Comparison of ENCODE assay signal across 12 mouse cellular contexts in genomic region chr3:107546956-107547355, GRCm38 (mm10). TPM values are rescaled to one million over a fixed set of nuclear protein-coding genes. Genes with fewer than 3 reads are reported as not detected.
DNase-seq lines count a peak whose midpoint lies in the region; ATAC-seq and TF ChIP-seq lines count a peak whose summit lies in the region.
"Had no signal": no experiment of that assay in that cellular context is flagged by ENCODE, and none has a peak within 500 bp of the region (broad histone marks: within the 10 kb centered on the region; RNA-seq: fewer than 3 reads in every experiment).

No protein-coding gene starts in this region.

- ATAC-seq in neural tube, embryonic 13.5 days (ENCODE audit: low read depth): peak; percentile 44
- peak; percentile 76 for ATAC-seq in hindbrain, embryonic 14.5 days (ENCODE audit: low FRiP score)
- ATAC-seq in megakaryocyte-erythroid progenitor cell, adult 5-6 weeks (replicated peaks; ENCODE audit: low FRiP score, low TSS enrichment, poor library complexity, severe bottlenecking): no peak

- 60% methylated on average over 2 of the region's 2 CpGs for WGBS in neural tube, embryonic 13.5 days
- WGBS in hindbrain, embryonic 14.5 days: 45% methylated on average over 2 of the region's 2 CpGs

- no peak overlapping the region for H3K4me2 ChIP-seq in neural tube, embryonic 13.5 days
- no peak overlapping the region for H3K4me2 ChIP-seq in hindbrain, embryonic 14.5 days (replicated peaks)
- H3K4me2 ChIP-seq in myocyte (ENCODE audit: low read depth): no peak overlapping the region

- peak overlapping the region; percentile 71; the same call in 1 of the 2 replicates for H3K27ac ChIP-seq in neural tube, embryonic 13.5 days (replicated peaks)
- no peak overlapping the region for H3K27ac ChIP-seq in hindbrain, embryonic 14.5 days

- H3K4me1 ChIP-seq in neural tube, embryonic 13.5 days (replicated peaks): peaks cover 38% of the 10 kb centered on the region
- no peaks in the 10 kb centered on the region for H3K4me1 ChIP-seq in hindbrain, embryonic 14.5 days (replicated peaks; ENCODE audit: control insufficient read depth, insufficient read depth, low read length)
- H3K4me1 ChIP-seq: megakaryocyte, embryonic 14.5 days had no signal

- H3K79me2 ChIP-seq in myocyte (ENCODE audit: control insufficient read depth, insufficient read depth): no peaks in the 10 kb centered on the region

- H3K27me3 ChIP-seq in neural tube, embryonic 13.5 days: peaks cover 24% of the 10 kb centered on the region
- H3K27me3 ChIP-seq in hindbrain, embryonic 14.5 days (ENCODE audit: control insufficient read depth, insufficient read depth, low read length): no peaks in the 10 kb centered on the region
- peaks cover 13% of the 10 kb centered on the region for H3K27me3 ChIP-seq in myocyte (ENCODE audit: control insufficient read depth, insufficient read depth, insufficient read length)

- H3K36me3 ChIP-seq in neural tube, embryonic 13.5 days: no peaks in the 10 kb centered on the region
- H3K36me3 ChIP-seq in hindbrain, embryonic 14.5 days (replicated peaks; ENCODE audit: control insufficient read depth, insufficient read depth): no peaks in the 10 kb centered on the region
- H3K36me3 ChIP-seq in myocyte (ENCODE audit: control insufficient read depth, insufficient read depth): no peaks in the 10 kb centered on the region

- no peak overlapping the region for H3K4me3 ChIP-seq in neural tube, embryonic 13.5 days
- H3K4me3 ChIP-seq in hindbrain, embryonic 14.5 days (replicated peaks; ENCODE audit: low read length): no peak overlapping the region
- H3K4me3 ChIP-seq in myocyte: no peak overlapping the region
- H3K4me3 ChIP-seq: megakaryocyte, embryonic 14.5 days had no signal

- DNase-seq in neural tube, embryonic 10.5 days (ENCODE audit: extremely low spot score, low spot score): no peak
- DNase-seq in cerebellum, postnatal 10 days: peak; percentile 95
- peak; percentile 64 for DNase-seq in hindbrain, embryonic 14.5 days (ENCODE audit: low spot score)
- no peak for DNase-seq in frontal cortex, postnatal 25 days (ENCODE audit: low spot score in 2 of 2)
- no peak for DNase-seq in spleen, postnatal 36 days (ENCODE audit: low spot score in 2 of 2)

- no peaks in the 10 kb centered on the region for H3K9me3 ChIP-seq in neural tube, embryonic 13.5 days
- H3K9me3 ChIP-seq in hindbrain, embryonic 14.5 days (ENCODE audit: control insufficient read depth, low read length): no peaks in the 10 kb centered on the region

- no peak for TF ChIP-seq POLR2A in myocyte (IDR thresholded peaks at IDR 0.05; ENCODE audit: insufficient read length, low read depth)

- H3ac ChIP-seq in myocyte (ENCODE audit: control insufficient read depth, insufficient read length): no peak overlapping the region

- H3K9ac ChIP-seq in neural tube, embryonic 13.5 days: no peak overlapping the region
- no peak overlapping the region for H3K9ac ChIP-seq in hindbrain, embryonic 14.5 days

TF ChIP-seq in myocyte, 11 proteins besides CTCF, POLR2A, EP300 and RAD21:
- TF ChIP-seq E2F4 (IDR thresholded peaks at IDR 0.05; ENCODE audit: insufficient read depth) (no peak), MYOD1 (IDR thresholded peaks at IDR 0.05; ENCODE audit: control insufficient read depth in 1 of 3, insufficient read length in 2 of 3, low read depth in 2 of 3) (peak in 2 of 3 experiments; percentile 36 to 75), MYOG (IDR thresholded peaks at IDR 0.05; ENCODE audit: control insufficient read depth in 1 of 3, insufficient read depth in 1 of 3, insufficient read length in 2 of 3, low read depth in 2 of 3) (peak; percentile 11 to 79 (median 62))
TF ChIP-seq in myocyte: peak in this region for 2.

RNA-seq across cellular contexts. Expression of gene Ubl4b, which starts 7.9 kb away (rescaled TPM):
- not detected in 2 replicates for polyA plus RNA-seq in neural tube, embryonic 13.5 days (2015; fragmentation: Nextera tagmentation; extraction: Ambion mirVana)
- not detected in 2 replicates for polyA plus RNA-seq in hindbrain, embryonic 14.5 days (2014; fragmentation: Nextera tagmentation; extraction: Ambion mirVana)
- not detected for polyA plus RNA-seq in myocyte (2012; fragmentation: generic; extraction: Trizol)
- total RNA-seq in megakaryocyte-erythroid progenitor cell, adult 5-6 weeks (2014; fragmentation: Nextera tagmentation): not detected in 2 replicates
- total RNA-seq in megakaryocyte-erythroid progenitor cell, adult 5-6 weeks (2017): not detected in 2 replicates
- total RNA-seq: hematopoietic stem cell, adult 5-6 weeks; liver, adult 2 months had no signal
- polyA plus RNA-seq: liver, adult 2 months; small intestine, adult 2 months had no signal

RNA-seq across cellular contexts. Expression of gene Slc6a17, which starts 29.1 kb away (rescaled TPM):
- polyA plus RNA-seq in neural tube, embryonic 13.5 days (2015; fragmentation: Nextera tagmentation; extraction: Ambion mirVana): 8.1 and 8.7 TPM in 2 replicates
- 15.5 and 18.8 TPM in 2 replicates for polyA plus RNA-seq in hindbrain, embryonic 14.5 days (2014; fragmentation: Nextera tagmentation; extraction: Ambion mirVana)
- 1.9 TPM for polyA plus RNA-seq in myocyte (2012; fragmentation: generic; extraction: Trizol)
- total RNA-seq in megakaryocyte-erythroid progenitor cell, adult 5-6 weeks (2014; fragmentation: Nextera tagmentation): not detected in 2 replicates
- total RNA-seq in megakaryocyte-erythroid progenitor cell, adult 5-6 weeks (2017): not detected in 2 replicates
- total RNA-seq: liver, adult 2 months had no signal

RNA-seq across cellular contexts. Expression of gene Alx3, which starts 47.9 kb away (rescaled TPM):
- polyA plus RNA-seq in neural tube, embryonic 13.5 days (2015; fragmentation: Nextera tagmentation; extraction: Ambion mirVana): 0.58 TPM in 1 of 2 replicates, not detected in the other
- 0.12 TPM in 1 of 2 replicates, not detected in the other for polyA plus RNA-seq in hindbrain, embryonic 14.5 days (2014; fragmentation: Nextera tagmentation; extraction: Ambion mirVana)
- polyA plus RNA-seq in myocyte (2012; fragmentation: generic; extraction: Trizol): not detected
- not detected in 2 replicates for total RNA-seq in megakaryocyte-erythroid progenitor cell, adult 5-6 weeks (2014; fragmentation: Nextera tagmentation)
- not detected in 2 replicates for total RNA-seq in megakaryocyte-erythroid progenitor cell, adult 5-6 weeks (2017)
- total RNA-seq: hematopoietic stem cell, adult 5-6 weeks; liver, adult 2 months had no signal
- polyA plus RNA-seq: liver, adult 2 months; small intestine, adult 2 months had no signal

Comparison
In these comparisons a context has a peak if more than half of its experiments do, and no peak if none do; other contexts are left out.
1. DNase-seq: peak in cerebellum, postnatal 10 days (2 of 2) and hindbrain, embryonic 14.5 days (single experiment); none in neural tube, embryonic 10.5 days (single experiment), frontal cortex, postnatal 25 days (0 of 2) and spleen, postnatal 36 days (0 of 2).